Mouse (Mus musculus) limb, embryonic 14.5 days (tissue): Measurements from ENCODE around the gene Ccdc160. TPM values are rescaled to one million over a fixed set of nuclear protein-coding genes. Genes with fewer than 3 reads are reported as not detected.

Experiments
- ATAC-seq: fragments of 200-750 bp; cut with Nextera tagmentation; 2 replicates; pipeline ENCODE4 v1.8.0; 2017; ENCODE audit warnings: low read depth, moderate number of reproducible peaks, moderate TSS enrichment; ENCODE audit not compliant: low FRiP score
- DNase-seq: peaks from one replicate; pipeline ENCODE4 v3.0.0-alpha.2; 2015; ENCODE audit warnings: low spot score
- H3K27ac ChIP-seq: fragments of 300-500 bp; sonication (generic); replicated peaks from 2 replicates; pipeline ENCODE4 v1.5.1; 2014; ENCODE audit warnings: low read depth, mild to moderate bottlenecking, low read length, moderate library complexity, mixed read lengths
- H3K27me3 ChIP-seq: fragments of 300-500 bp; sonication (generic); 2 replicates; pipeline ENCODE4 v1.6.1; 2014; ENCODE audit warnings: low read length, mixed read lengths; ENCODE audit not compliant: control insufficient read depth, insufficient read depth
- H3K36me3 ChIP-seq: fragments of 300-500 bp; sonication (generic); 2 replicates; pipeline ENCODE4 v1.6.1; 2014; ENCODE audit warnings: mild to moderate bottlenecking, low read length, moderate library complexity, mixed read lengths; ENCODE audit not compliant: control insufficient read depth, insufficient read depth
- H3K4me1 ChIP-seq: fragments of 300-500 bp; sonication (generic); 2 replicates; pipeline ENCODE4 v1.6.1; 2014; ENCODE audit warnings: antibody characterized with exemption, low read length, mixed read lengths; ENCODE audit not compliant: control insufficient read depth, insufficient read depth
- H3K4me2 ChIP-seq: fragments of 300-500 bp; sonication (generic); replicated peaks from 2 replicates; pipeline ENCODE4 v1.6.1; 2014; ENCODE audit warnings: low read depth, mild to moderate bottlenecking, low read length, moderate library complexity; ENCODE audit not compliant: severe bottlenecking
- H3K4me3 ChIP-seq: fragments of 300-500 bp; sonication (generic); replicated peaks from 2 replicates; pipeline ENCODE4 v1.5.1; 2014; ENCODE audit warnings: low read length
- H3K9ac ChIP-seq: fragments of 300-500 bp; sonication (generic); 2 replicates; pipeline ENCODE4 v1.6.1; 2014; ENCODE audit warnings: mild to moderate bottlenecking, low read depth, low read length, moderate library complexity; ENCODE audit not compliant: severe bottlenecking
- H3K9me3 ChIP-seq: fragments of 300-500 bp; sonication (generic); 2 replicates; pipeline ENCODE4 v1.6.1; 2016; ENCODE audit warnings: low read length; ENCODE audit not compliant: control insufficient read depth
- POLR2A ChIP-seq: fragments of 200-500 bp; IDR thresholded peaks from 2 replicates; pipeline ENCODE4 v1.8.0; 2012; ENCODE audit warnings: inconsistent platforms, mild to moderate bottlenecking, moderate library complexity, borderline replicate concordance; ENCODE audit not compliant: insufficient read depth, insufficient read length; ENCODE audit errors: extremely low read depth
- WGBS: fragments of 180-500 bp; shearing (Covaris S2); extraction: QIAGEN DNeasy Blood & Tissue Kit; methylation state at CpG from one replicate; pipeline ENCODE4 v1.1.7; 2014; 5-methylcytosine and 5-hydroxymethylcytosine counted together
- polyA plus RNA-seq, 2 experiments: library from polyadenylated mRNA; depleted of rRNA in 1 of 2; stranded (reverse) in 1 of 2; unstranded in 1 of 2; fragments of >200 nt; fragmentation: Nextera tagmentation in 1 of 2; extraction: Ambion mirVana in 1 of 2; gene quantifications; 2 replicates each; pipeline versions ENCODE4 v1.2.1 to v1.2.3; 2012 to 2014

Ccdc160 gene
- polyA plus RNA-seq, 2 experiments: 0.23 to 0.25 TPM

GRCm38 (mm10) chrX:52775973-52776372, 15.0 kb upstream of the Ccdc160 start:
- Histone ChIP-seq H3K27ac (no peak overlapping the region), H3K4me1 (no peaks in the 10 kb centered on the region), H3K9me3 (no peaks in the 10 kb centered on the region), H3K27me3 (no peaks in the 10 kb centered on the region), H3K9ac (no peak overlapping the region), H3K36me3 (no peaks in the 10 kb centered on the region), H3K4me2 (no peak overlapping the region), H3K4me3 (no peak overlapping the region)
- WGBS: 55% methylated on average over 3 of the region's 3 CpGs
- no peak for TF ChIP-seq POLR2A
- no peak for DNase-seq
- no peak for ATAC-seq

DNA sequence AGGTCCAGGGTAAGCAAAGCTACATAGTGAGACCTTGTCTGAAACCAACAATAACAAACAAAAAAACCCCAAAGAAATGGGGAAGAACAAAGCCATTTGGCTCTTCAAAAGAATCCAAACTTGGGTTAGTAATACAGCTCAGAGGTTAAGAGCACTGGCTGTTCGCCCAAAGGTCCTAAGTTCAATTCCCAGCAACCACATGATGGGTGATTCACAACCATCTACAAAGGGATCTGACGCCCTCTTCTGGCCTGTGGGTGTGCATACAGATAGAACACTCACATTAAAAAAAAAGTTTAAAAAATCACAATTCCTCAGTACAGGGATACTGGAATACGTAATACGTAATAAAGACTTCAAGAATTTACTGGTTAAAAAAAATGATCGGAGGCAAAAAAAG, 13.3 kb upstream of the Ccdc160 start:
- H3K27me3 ChIP-seq: no peaks in the 10 kb centered on the region
- no peaks in the 10 kb centered on the region for H3K4me1 ChIP-seq
- no peak overlapping the region for H3K4me3 ChIP-seq
- no peak overlapping the region for H3K4me2 ChIP-seq
- no peak overlapping the region for H3K9ac ChIP-seq
- H3K27ac ChIP-seq: no peak overlapping the region
- no peak for ATAC-seq
- no peaks in the 10 kb centered on the region for H3K9me3 ChIP-seq
- WGBS: 86% methylated on average over 5 of the region's 5 CpGs
- no peak for TF ChIP-seq POLR2A
- no peaks in the 10 kb centered on the region for H3K36me3 ChIP-seq
- DNase-seq: no peak

- no peak overlapping the region for H3K4me3 ChIP-seq
- H3K4me2 ChIP-seq: no peak overlapping the region
- H3K9ac ChIP-seq: no peak overlapping the region
- no peaks in the 10 kb centered on the region for H3K27me3 ChIP-seq
- H3K4me1 ChIP-seq: no peaks in the 10 kb centered on the region
- no peak for ATAC-seq
- H3K36me3 ChIP-seq: no peaks in the 10 kb centered on the region
- 78% methylated on average over 5 of the region's 5 CpGs for WGBS
- no peak overlapping the region for H3K27ac ChIP-seq
- DNase-seq: no peak
- no peak for TF ChIP-seq POLR2A
- no peaks in the 10 kb centered on the region for H3K9me3 ChIP-seq
Observed at GRCm38 (mm10) chrX:52783898-52784297, 7.1 kb upstream of the Ccdc160 start.

- Histone ChIP-seq H3K36me3 (no peaks in the 10 kb centered on the region), H3K27me3 (no peaks in the 10 kb centered on the region), H3K27ac (no peak overlapping the region), H3K4me1 (no peaks in the 10 kb centered on the region), H3K9ac (no peak overlapping the region), H3K4me3 (no peak overlapping the region), H3K4me2 (no peak overlapping the region), H3K9me3 (no peaks in the 10 kb centered on the region)
- no peak for ATAC-seq
- DNase-seq: no peak
- 39% methylated on average over 10 of the region's 10 CpGs for WGBS
- no peak for TF ChIP-seq POLR2A
Observed at GRCm38 (mm10) chrX:52791944-52792719, 1.1 kb downstream of the Ccdc160 start.

- H3K4me2 ChIP-seq: no peak overlapping the region
- no peak for DNase-seq
- no peak for ATAC-seq
- H3K36me3 ChIP-seq: no peaks in the 10 kb centered on the region
- no peaks in the 10 kb centered on the region for H3K4me1 ChIP-seq
- 19% methylated on average over 6 of the region's 6 CpGs for WGBS
- no peak for TF ChIP-seq POLR2A
- no peaks in the 10 kb centered on the region for H3K27me3 ChIP-seq
- H3K9ac ChIP-seq: no peak overlapping the region
- no peak overlapping the region for H3K4me3 ChIP-seq
- H3K27ac ChIP-seq: no peak overlapping the region
- H3K9me3 ChIP-seq: no peaks in the 10 kb centered on the region
Observed at GRCm38 (mm10) chrX:52792861-52793260, 1.9 kb downstream of the Ccdc160 start.

DNA sequence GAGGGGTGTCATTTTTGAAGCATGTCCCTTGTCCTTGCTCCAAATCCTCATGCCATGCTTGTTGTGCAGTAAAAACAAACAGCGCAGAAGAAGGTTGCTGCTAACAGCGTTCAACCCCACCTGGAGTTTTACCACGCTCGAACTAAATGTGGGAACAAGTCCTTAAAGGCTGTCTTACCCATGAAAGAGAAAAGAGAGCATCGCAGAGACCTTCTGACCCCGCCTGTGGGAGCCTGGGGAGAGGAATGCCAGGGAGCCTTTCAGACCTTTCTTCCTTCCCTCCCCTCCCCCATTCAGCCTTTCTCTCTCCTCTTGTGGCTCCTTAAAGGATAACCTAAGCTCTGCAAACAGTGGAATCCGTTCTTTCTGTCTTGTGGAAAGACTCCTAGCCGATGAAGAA, 4.8 kb downstream of the Ccdc160 start:
- no peak for TF ChIP-seq POLR2A
- Histone ChIP-seq H3K4me2 (no peak overlapping the region), H3K4me1 (no peaks in the 10 kb centered on the region), H3K4me3 (no peak overlapping the region), H3K27me3 (no peaks in the 10 kb centered on the region), H3K27ac (no peak overlapping the region), H3K36me3 (no peaks in the 10 kb centered on the region), H3K9ac (no peak overlapping the region), H3K9me3 (no peaks in the 10 kb centered on the region)
- ATAC-seq (no peak), DNase-seq (no peak)
- 21% methylated on average over 8 of the region's 8 CpGs for WGBS
